Mouse (Mus musculus) stomach, embryonic 14.5 days (tissue): ENCODE measurements around the gene Olfr522. TPM values are rescaled to one million over a fixed set of nuclear protein-coding genes. Genes with fewer than 3 reads are reported as not detected.

Experiments used
- ATAC-seq: fragments of 200-750 bp; cut with Nextera tagmentation; 2 replicates; pipeline ENCODE4 v1.8.0; 2017; ENCODE audit warnings: low read depth, moderate TSS enrichment; ENCODE audit not compliant: insufficient number of reproducible peaks, insufficient read depth, low FRiP score
- H3K27ac ChIP-seq: fragments of 300-500 bp; sonication (generic); 2 replicates; pipeline ENCODE4 v1.5.1; 2014; ENCODE audit warnings: mild to moderate bottlenecking, low read length, moderate library complexity, mixed read lengths
- H3K27me3 ChIP-seq: fragments of 300-500 bp; sonication (generic); 2 replicates; pipeline ENCODE4 v1.6.1; 2014; ENCODE audit warnings: low read length, control low read depth, mixed read lengths; ENCODE audit not compliant: control insufficient read depth, insufficient read depth
- H3K36me3 ChIP-seq: fragments of 300-500 bp; sonication (generic); 2 replicates; pipeline ENCODE4 v1.6.1; 2014; ENCODE audit warnings: mild to moderate bottlenecking, control low read depth, low read length, moderate library complexity, mixed read lengths; ENCODE audit not compliant: control insufficient read depth, insufficient read depth
- H3K4me1 ChIP-seq: fragments of 300-500 bp; sonication (generic); 2 replicates; pipeline ENCODE4 v1.6.1; 2014; ENCODE audit warnings: low read length, control low read depth, mixed read lengths; ENCODE audit not compliant: control insufficient read depth, insufficient read depth
- H3K4me2 ChIP-seq: fragments of 300-500 bp; sonication (generic); replicated peaks from 2 replicates; pipeline ENCODE4 v1.6.1; 2014; ENCODE audit warnings: low read depth, low read length, control low read depth
- H3K4me3 ChIP-seq: fragments of 300-500 bp; sonication (generic); 2 replicates; pipeline ENCODE4 v1.5.1; 2014; ENCODE audit warnings: low read depth, low read length, control low read depth
- H3K9ac ChIP-seq: fragments of 300-500 bp; sonication (generic); replicated peaks from 2 replicates; pipeline ENCODE4 v1.6.1; 2014; ENCODE audit warnings: low read depth, mild to moderate bottlenecking, control low read depth, low read length, moderate library complexity, mixed read lengths
- H3K9me3 ChIP-seq: fragments of 300-500 bp; sonication (generic); 2 replicates; pipeline ENCODE4 v1.6.1; 2016; ENCODE audit warnings: low read depth, low read length, control low read depth; ENCODE audit not compliant: control insufficient read depth
- WGBS: fragments of 180-500 bp; shearing (Covaris S2); extraction: QIAGEN DNeasy Blood & Tissue Kit; methylation state at CpG from one replicate; pipeline ENCODE4 v1.1.7; 2014; 5-methylcytosine and 5-hydroxymethylcytosine counted together
- polyA plus RNA-seq: library from polyadenylated mRNA; unstranded; fragments of >200 nt; fragmentation: Nextera tagmentation; extraction: Ambion mirVana; gene quantifications from 2 replicates; pipeline ENCODE4 v1.2.1, GENCODE M21; 2014

Olfr522 gene
- polyA plus RNA-seq, 1 experiment from 2014 or later = not detected

DNA sequence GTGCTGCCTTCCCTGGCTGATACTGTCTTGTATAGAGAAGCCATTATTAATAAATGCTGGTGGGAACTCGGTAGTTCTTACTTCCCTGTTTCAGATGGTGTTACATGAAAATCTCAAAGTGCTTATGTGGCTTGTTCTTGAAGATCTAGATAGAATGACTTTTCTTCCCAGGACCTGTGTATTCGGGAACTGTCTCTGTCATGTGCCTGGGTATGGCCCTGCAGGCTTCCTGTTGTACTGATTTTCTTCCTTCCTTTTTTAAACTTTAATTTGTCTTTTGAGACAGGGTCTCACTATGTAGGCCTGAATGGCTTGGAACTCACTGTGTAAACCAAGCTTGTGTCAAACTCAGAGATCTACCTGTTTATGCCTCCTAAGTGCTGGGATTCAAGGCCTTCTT lies 36.7 kb downstream of the Olfr522 start:
- no peak overlapping the region for H3K4me3 ChIP-seq
- H3K36me3 ChIP-seq = peaks cover 16% of the 10 kb centered on the region; the same call in 1 of the 2 replicates
- H3K9me3 ChIP-seq = no peaks in the 10 kb centered on the region
- H3K4me1 ChIP-seq = 0 out of 2 replicates have a peak, but pooled peaks cover 7% of the 10 kb centered on the region
- ATAC-seq = no peak
- H3K27me3 ChIP-seq = no peaks in the 10 kb centered on the region
- H3K4me2 ChIP-seq = no peak overlapping the region
- no peak overlapping the region for H3K27ac ChIP-seq
- no peak overlapping the region for H3K9ac ChIP-seq
- WGBS = 84% methylated on average over 2 of the region's 2 CpGs

DNA sequence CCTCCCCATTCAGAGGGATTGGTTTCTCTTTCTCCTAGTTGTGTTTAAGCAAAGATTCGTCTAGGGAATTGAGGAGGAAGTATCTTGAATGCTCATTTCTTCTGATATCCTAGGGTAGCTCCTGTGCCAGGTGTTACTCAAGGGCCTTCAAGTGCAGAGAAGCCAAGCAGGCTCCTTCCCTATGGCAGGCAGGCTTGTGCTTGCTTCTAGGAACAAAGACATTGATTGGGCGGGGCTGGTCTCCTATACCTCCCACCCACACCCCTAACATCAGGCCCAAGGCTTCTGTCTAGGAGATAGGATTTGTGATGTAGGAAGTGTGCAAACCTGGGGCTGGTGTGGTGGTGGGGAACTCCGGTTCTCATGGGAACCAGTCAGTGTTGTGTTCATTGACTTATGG lies 37.6 kb downstream of the Olfr522 start:
- Histone ChIP-seq H3K36me3 (peaks cover 16% of the 10 kb centered on the region; the same call in 1 of the 2 replicates), H3K9me3 (no peaks in the 10 kb centered on the region), H3K27ac (no peak overlapping the region), H3K9ac (no peak overlapping the region), H3K4me3 (no peak overlapping the region), H3K4me2 (peak overlapping the region; percentile 17; the same call in 1 of the 2 replicates), H3K4me1 (0 out of 2 replicates have a peak, but pooled peaks cover 7% of the 10 kb centered on the region), H3K27me3 (no peaks in the 10 kb centered on the region)
- 71% methylated on average over 3 of the region's 3 CpGs for WGBS
- no peak for ATAC-seq

DNA sequence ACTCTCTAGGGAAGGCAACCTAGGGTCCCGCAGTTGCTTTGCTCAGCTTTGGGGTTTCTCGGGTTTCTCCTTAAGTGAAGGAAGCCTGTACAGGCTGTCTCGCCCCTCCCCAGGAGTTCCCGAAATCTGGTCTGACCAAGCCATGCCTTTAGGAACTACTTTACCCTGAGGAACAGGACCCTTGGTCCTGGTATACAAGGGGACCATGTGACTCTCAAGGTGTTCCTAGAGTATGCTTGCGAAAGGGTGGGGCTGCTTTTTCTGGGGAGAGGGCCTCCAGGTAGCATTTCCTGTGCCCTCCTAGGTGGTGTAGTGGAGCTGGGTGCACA lies 38.6 kb downstream of the Olfr522 start:
- peaks cover 12% of the 10 kb centered on the region; the same call in 1 of the 2 replicates for H3K36me3 ChIP-seq
- no peaks in the 10 kb centered on the region for H3K9me3 ChIP-seq
- no peak overlapping the region; the same call in 1 of the 2 replicates for H3K27ac ChIP-seq
- 0 out of 2 replicates have a peak, but pooled peaks cover 7% of the 10 kb centered on the region for H3K4me1 ChIP-seq
- peak overlapping the region; percentile 64 for H3K9ac ChIP-seq
- ATAC-seq = peak; percentile 24; the same call in 1 of the 2 replicates
- WGBS = 3% methylated on average over 5 of the region's 5 CpGs
- peak overlapping the region; percentile 75 for H3K4me3 ChIP-seq
- peak overlapping the region; percentile 53 for H3K4me2 ChIP-seq
- H3K27me3 ChIP-seq = no peaks in the 10 kb centered on the region

DNA sequence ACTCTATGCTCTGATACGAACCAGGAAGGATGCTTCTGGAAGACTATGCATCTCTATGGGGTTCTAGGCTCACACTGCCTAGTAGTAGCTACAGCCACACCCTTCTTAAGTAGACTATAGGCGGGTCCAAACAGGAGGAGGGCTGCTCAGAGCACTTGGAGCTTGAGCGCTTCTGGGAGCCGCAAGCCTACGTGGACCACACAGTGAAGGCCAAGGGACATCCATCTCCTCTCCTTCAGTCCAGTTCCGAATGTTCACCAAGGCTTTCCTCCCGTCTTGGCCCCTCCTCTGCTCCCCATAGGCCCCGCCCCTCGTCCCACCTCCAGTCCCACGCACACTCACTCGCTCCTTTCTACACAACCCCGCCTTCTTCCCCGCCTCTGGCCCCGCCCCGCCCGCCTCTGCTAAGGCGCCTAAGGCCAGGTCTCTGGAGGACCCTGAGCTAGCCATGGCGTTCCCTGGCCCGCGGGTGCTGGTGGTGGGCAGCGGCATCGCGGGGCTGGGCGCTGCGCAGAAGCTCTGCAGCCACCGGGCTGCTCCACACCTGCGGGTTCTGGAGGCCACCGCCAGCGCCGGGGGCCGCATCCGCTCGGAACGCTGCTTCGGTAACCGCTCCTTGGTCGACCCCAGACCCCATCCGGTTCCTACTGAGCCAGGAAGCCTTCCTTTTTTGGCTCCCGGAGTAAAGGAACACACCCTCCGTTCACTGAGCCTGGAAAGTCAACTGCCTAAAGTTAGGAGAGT lies 39.1 kb downstream of the Olfr522 start:
- peak overlapping the region; percentile 75 for H3K4me3 ChIP-seq
- ATAC-seq = peak; percentile 96

DNA sequence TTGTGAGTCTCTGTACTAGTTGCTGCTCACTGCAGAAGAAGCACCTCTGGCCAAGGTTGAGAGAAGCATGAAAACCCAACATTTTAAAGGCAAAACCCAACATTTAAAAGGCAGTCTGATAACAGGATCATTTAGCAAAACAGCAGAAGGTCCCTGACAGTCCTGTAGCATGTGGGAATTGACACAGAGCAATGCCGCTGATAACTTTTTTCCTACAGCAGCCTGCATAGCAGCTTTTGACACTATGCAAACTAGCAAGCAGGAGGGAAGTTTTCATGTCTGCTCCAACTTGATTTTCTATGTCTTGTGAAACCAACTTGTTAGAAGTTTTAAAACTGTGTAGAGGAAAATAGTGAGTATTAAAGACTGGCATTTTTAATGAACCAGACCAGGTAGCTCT lies 40.2 kb downstream of the Olfr522 start:
- 91% methylated on average over 1 of the region's 1 CpGs for WGBS
- H3K27me3 ChIP-seq = no peaks in the 10 kb centered on the region
- no peak overlapping the region for H3K4me3 ChIP-seq
- 0 out of 2 replicates have a peak, but pooled peaks cover 2% of the 10 kb centered on the region for H3K36me3 ChIP-seq
- no peaks in the 10 kb centered on the region for H3K9me3 ChIP-seq
- no peak overlapping the region for H3K4me2 ChIP-seq
- no peak for ATAC-seq
- no peak overlapping the region for H3K9ac ChIP-seq
- 0 out of 2 replicates have a peak, but pooled peaks cover 7% of the 10 kb centered on the region for H3K4me1 ChIP-seq
- H3K27ac ChIP-seq = no peak overlapping the region

More for the DNA sequence above, 39.1 kb downstream of the Olfr522 start:
- H3K27ac ChIP-seq = peak overlapping the region; percentile 52; the same call in 1 of the 2 replicates
- peaks cover 11% of the 10 kb centered on the region; the same call in 1 of the 2 replicates for H3K36me3 ChIP-seq
- WGBS = 1% methylated on average over 40 of the region's 40 CpGs
- H3K4me1 ChIP-seq = 0 out of 2 replicates have a peak, but pooled peaks cover 7% of the 10 kb centered on the region
- H3K9ac ChIP-seq = peak overlapping the region; percentile 64
- no peaks in the 10 kb centered on the region for H3K27me3 ChIP-seq
- H3K9me3 ChIP-seq = no peaks in the 10 kb centered on the region
- H3K4me2 ChIP-seq = peak overlapping the region; percentile 53

DNA sequence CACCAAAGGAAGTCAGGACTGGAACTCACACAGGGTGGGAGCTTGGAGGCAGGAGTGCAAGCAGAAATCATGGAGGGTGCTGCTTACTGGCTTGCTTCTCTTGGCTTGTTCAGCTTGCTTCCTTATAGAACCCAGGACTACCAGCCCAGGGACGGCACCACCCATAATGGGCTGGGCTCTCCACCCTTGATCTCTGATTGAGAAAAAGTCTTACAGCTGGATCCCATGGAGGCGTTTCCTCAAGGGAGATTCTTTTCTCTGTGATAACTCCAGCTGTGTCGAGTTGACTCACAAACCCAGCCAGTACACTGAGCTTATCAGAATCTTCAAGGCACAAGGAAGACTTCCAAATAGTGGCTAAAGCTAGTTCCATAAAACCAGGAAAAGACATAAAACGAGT lies 41.8 kb downstream of the Olfr522 start:
- H3K36me3 ChIP-seq = no peaks in the 10 kb centered on the region
- ATAC-seq = no peak
- 0 out of 2 replicates have a peak, but pooled peaks cover 7% of the 10 kb centered on the region for H3K4me1 ChIP-seq
- H3K9ac ChIP-seq = no peak overlapping the region
- no peaks in the 10 kb centered on the region for H3K27me3 ChIP-seq
- H3K4me3 ChIP-seq = no peak overlapping the region
- no peak overlapping the region for H3K27ac ChIP-seq
- WGBS = 32% methylated on average over 4 of the region's 4 CpGs
- H3K9me3 ChIP-seq = no peaks in the 10 kb centered on the region
- no peak overlapping the region for H3K4me2 ChIP-seq

DNA sequence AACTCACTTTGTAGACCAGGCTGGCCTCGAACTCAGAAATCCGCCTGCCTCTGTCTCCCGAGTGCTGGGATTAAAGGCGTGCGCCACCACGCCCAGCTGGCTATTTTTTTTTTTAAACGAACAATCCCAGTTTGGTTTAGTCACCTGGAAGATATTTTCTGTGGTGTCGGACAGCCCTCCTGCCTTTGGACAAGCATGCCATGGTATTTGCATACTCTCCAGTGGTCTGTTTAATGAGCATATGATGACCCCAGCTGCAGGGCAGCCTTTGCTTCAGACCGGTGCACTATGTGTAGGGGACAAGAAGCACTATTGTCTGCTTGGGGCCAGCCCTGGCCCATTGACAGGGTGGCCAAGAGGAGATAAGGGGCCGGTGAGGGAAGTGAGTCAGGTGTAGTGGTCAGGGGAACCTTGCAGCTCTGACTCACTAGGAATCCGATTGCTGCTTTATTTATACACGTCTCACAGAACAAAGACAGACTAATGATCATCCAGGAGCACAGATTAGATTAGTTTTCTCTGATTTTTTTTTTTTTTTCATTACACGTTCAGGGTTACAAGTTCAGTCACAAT lies 43.1 kb downstream of the Olfr522 start:
- Histone ChIP-seq H3K36me3 (no peaks in the 10 kb centered on the region), H3K4me2 (no peak overlapping the region), H3K4me1 (no peaks in the 10 kb centered on the region), H3K9me3 (no peaks in the 10 kb centered on the region), H3K27me3 (no peaks in the 10 kb centered on the region), H3K27ac (no peak overlapping the region), H3K4me3 (no peak overlapping the region), H3K9ac (no peak overlapping the region)
- 67% methylated on average over 13 of the region's 13 CpGs for WGBS
- ATAC-seq = no peak

DNA sequence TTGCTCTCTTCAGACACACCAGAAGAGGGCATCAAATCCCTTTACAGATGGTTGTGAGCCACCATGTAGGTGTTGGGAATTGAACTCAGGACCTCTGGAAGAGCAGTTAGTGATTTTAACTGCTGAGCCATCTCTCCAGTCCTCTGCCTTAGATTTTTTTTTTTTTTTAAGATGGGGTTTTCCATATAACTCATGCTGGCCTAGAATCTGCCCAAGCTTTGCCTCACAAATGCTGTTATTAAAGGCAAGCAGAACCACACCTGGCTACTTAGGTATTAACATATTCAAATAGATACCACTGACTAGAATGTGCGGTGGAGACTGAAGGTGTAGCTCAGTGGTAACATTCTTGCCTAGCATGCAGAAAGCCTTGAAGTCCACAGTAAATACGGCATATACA lies 44.1 kb downstream of the Olfr522 start:
- no peak overlapping the region for H3K9ac ChIP-seq
- ATAC-seq = no peak
- no peaks in the 10 kb centered on the region for H3K9me3 ChIP-seq
- WGBS = 94% methylated on average over 2 of the region's 2 CpGs
- no peak overlapping the region for H3K27ac ChIP-seq
- H3K4me1 ChIP-seq = no peaks in the 10 kb centered on the region
- no peaks in the 10 kb centered on the region for H3K27me3 ChIP-seq
- H3K4me2 ChIP-seq = no peak overlapping the region
- no peak overlapping the region for H3K4me3 ChIP-seq
- no peaks in the 10 kb centered on the region for H3K36me3 ChIP-seq
